Mouse (Mus musculus) hindbrain, postnatal 0 days (tissue): ENCODE measurements around the gene Chmp2a. TPM values are rescaled to one million over a fixed set of nuclear protein-coding genes. Genes with fewer than 3 reads are reported as not detected.

Source experiments
- ATAC-seq: fragments of 200-750 bp; cut with Nextera tagmentation; 2 replicates; pipeline ENCODE4 v1.8.0; 2017; ENCODE audit warnings: mild to moderate bottlenecking, moderate TSS enrichment, moderate library complexity
- DNase-seq: peaks from one replicate; pipeline ENCODE4 v3.0.0-alpha.2; 2015; ENCODE audit warnings: low spot score
- H3K27ac ChIP-seq: fragments of 300-500 bp; sonication (generic); 2 replicates; pipeline ENCODE4 v1.5.1; 2014; ENCODE audit warnings: mild to moderate bottlenecking
- H3K27me3 ChIP-seq: fragments of 300-500 bp; sonication (generic); 2 replicates; pipeline ENCODE4 v1.6.1; 2014; ENCODE audit warnings: low read length, mixed read lengths; ENCODE audit not compliant: insufficient read depth
- H3K36me3 ChIP-seq: fragments of 300-500 bp; sonication (generic); 2 replicates; pipeline ENCODE4 v1.6.1; 2014; ENCODE audit warnings: low read length, mixed read lengths; ENCODE audit not compliant: insufficient read depth
- H3K4me1 ChIP-seq: fragments of 300-500 bp; sonication (generic); 2 replicates; pipeline ENCODE4 v1.6.1; 2014; ENCODE audit warnings: antibody characterized with exemption, low read length, mixed read lengths; ENCODE audit not compliant: insufficient read depth
- H3K4me2 ChIP-seq: fragments of 300-500 bp; sonication (generic); 2 replicates; pipeline ENCODE4 v1.6.1; 2014; ENCODE audit warnings: low read depth, mild to moderate bottlenecking, low read length, moderate library complexity, mixed read lengths
- H3K4me3 ChIP-seq: fragments of 300-500 bp; sonication (generic); 2 replicates; pipeline ENCODE4 v1.5.1; 2014; ENCODE audit warnings: low read length
- H3K9ac ChIP-seq: fragments of 300-500 bp; sonication (generic); replicated peaks from 2 replicates; pipeline ENCODE4 v1.6.1; 2014; ENCODE audit warnings: mild to moderate bottlenecking, low read length, moderate library complexity, mixed read lengths
- H3K9me3 ChIP-seq: fragments of 300-500 bp; sonication (generic); 2 replicates; pipeline ENCODE4 v1.6.1; 2016; ENCODE audit warnings: low read length, mixed read lengths
- CTCF ChIP-seq: IDR thresholded peaks from 2 replicates; pipeline ENCODE4 v1.5.1; 2016; ENCODE audit warnings: antibody characterized with exemption, control low read depth, low read depth
- WGBS: fragments of 180-500 bp; shearing (Covaris S2); extraction: QIAGEN DNeasy Blood & Tissue Kit; methylation state at CpG from one replicate; pipeline ENCODE4 v1.1.7; 2014; 5-methylcytosine and 5-hydroxymethylcytosine counted together
- polyA plus RNA-seq: library from polyadenylated mRNA; unstranded; fragments of >200 nt; fragmentation: Nextera tagmentation; extraction: Ambion mirVana; gene quantifications from 2 replicates; pipeline ENCODE4 v1.2.1, GENCODE M21; 2015
- total RNA-seq: library from RNA; depleted of rRNA; stranded (reverse); fragments of >200 nt; gene quantifications from 2 replicates; pipeline ENCODE4 v1.2.3, GENCODE M21; 2014

Chmp2a gene
- total and polyA plus RNA-seq, 2 experiments from 2014 or later: 68.0 to 188 TPM

DNA sequence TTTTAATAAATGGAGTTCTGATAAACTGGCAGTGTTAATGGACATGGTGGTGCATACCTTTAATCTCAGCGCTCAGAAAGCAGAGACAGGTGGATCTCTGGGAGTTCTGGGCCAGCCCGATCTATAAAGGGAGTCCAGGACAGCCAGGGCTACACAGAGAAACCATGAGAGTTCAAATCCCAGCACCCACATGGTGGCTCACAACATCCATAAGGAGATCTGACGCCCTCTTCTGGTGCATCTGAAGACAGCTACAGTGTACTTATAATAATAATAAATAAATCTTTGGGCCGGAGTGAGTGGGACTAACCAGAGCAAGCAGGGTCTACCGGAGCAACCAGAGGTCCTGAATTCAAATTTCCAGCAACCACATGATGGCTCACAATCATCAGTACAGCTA lies 31.2 kb downstream of the Chmp2a start:
- TF ChIP-seq CTCF: no peak
- no peak overlapping the region for H3K27ac ChIP-seq
- no peaks in the 10 kb centered on the region for H3K27me3 ChIP-seq
- no peak for DNase-seq
- H3K9me3 ChIP-seq: no peaks in the 10 kb centered on the region
- H3K4me3 ChIP-seq: no peak overlapping the region
- H3K4me2 ChIP-seq: no peak overlapping the region
- no peak for ATAC-seq
- peaks cover 2% of the 10 kb centered on the region; the same call in 1 of the 2 replicates for H3K4me1 ChIP-seq
- no peak overlapping the region for H3K9ac ChIP-seq
- WGBS: 73% methylated on average over 5 of the region's 5 CpGs
- H3K36me3 ChIP-seq: peaks cover 15% of the 10 kb centered on the region

DNA sequence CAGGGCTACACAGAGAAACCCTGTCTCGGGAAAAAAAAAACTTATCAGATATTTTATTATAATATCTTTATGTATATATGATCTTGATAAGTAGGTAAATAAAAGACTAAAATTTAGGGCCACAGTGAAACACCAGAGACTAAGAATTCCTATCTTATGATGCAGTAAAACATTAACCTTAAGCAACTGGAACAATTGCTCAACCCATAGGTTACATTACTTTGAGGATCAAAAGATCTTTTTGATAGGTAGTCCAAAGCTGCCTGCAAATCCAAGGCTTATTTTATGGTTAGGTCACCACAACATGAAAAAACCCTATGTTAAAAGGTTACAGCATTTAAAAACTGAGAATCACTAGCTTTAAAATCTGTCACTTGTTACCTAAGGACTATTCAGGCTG lies 33.0 kb downstream of the Chmp2a start:
- Histone ChIP-seq H3K27ac (no peak overlapping the region), H3K4me1 (no peaks in the 10 kb centered on the region), H3K9me3 (no peaks in the 10 kb centered on the region), H3K27me3 (no peaks in the 10 kb centered on the region), H3K4me3 (no peak overlapping the region), H3K36me3 (peaks cover 8% of the 10 kb centered on the region; the same call in 1 of the 2 replicates), H3K4me2 (no peak overlapping the region), H3K9ac (no peak overlapping the region)
- DNase-seq (no peak), ATAC-seq (no peak)
- TF ChIP-seq CTCF: no peak
- 61% methylated on average over 1 of the region's 1 CpGs for WGBS

DNA sequence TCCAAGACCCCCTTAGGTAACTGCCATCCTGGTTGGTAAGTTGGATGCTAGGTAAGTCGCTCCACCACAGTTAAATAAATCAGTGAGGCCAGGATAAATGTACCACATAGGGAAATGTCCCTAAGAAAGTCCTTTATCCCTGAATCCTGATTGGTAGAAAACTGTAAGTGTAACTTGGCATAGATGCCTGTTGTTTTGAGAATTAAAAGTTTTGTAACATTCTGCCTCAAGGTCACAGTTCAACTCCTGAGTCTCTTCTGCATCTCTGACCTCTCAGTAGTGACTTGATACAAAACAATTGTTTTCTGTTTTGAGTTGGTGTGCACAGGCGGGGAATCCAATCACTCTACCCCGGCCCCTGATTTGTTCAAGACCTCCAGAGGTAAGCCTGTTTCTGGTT lies 35.8 kb downstream of the Chmp2a start, which contains the start of gene Trim28:
Trim28 (plus strand) TSS at position 264 of the 400 bp plus-strand sequence.
- no peak within 1 kb of the TSS for H3K4me2 ChIP-seq
- TF ChIP-seq CTCF: no peak
- no peak within 1 kb of the TSS for H3K4me3 ChIP-seq
- H3K36me3 ChIP-seq: no peaks in the 10 kb centered on the region
- ATAC-seq (no peak), DNase-seq (no peak)
- no peaks in the 10 kb centered on the region for H3K27me3 ChIP-seq
- no peaks in the 10 kb centered on the region for H3K4me1 ChIP-seq
- H3K9me3 ChIP-seq: no peaks in the 10 kb centered on the region
- no peak within 1 kb of the TSS for H3K27ac ChIP-seq
- WGBS: 85% methylated on average over 3 of the region's 3 CpGs
- no peak within 1 kb of the TSS for H3K9ac ChIP-seq

DNA sequence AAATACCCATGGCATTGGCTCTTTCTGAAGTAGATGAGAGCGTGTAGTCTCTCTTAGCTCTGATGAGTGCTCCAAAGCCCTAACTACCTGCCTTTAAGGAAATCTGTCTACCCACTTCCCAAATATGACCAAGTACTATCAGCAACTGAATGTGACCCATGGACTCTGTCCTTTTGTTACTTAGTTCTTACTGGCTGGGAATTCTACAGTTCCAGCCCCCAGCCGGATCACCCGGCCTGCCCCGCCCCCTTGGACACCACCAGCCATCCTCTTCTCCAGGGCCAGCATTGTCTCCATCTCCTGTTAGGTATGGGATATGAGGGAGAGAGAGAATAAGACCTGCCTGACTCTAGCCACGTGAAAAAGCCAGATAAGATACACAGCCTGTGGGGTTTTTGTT lies 36.6 kb downstream of the Chmp2a start, which contains the start of gene Slc27a5:
Slc27a5 (minus strand) TSS at position 140 of the 400 bp plus-strand sequence.
- no peaks in the 10 kb centered on the region for H3K9me3 ChIP-seq
- H3K27ac ChIP-seq: no peak within 1 kb of the TSS
- no peak within 1 kb of the TSS for H3K9ac ChIP-seq
- H3K4me2 ChIP-seq: no peak within 1 kb of the TSS
- no peaks in the 10 kb centered on the region for H3K27me3 ChIP-seq
- no peak within 1 kb of the TSS for H3K4me3 ChIP-seq
- 88% methylated on average over 5 of the region's 5 CpGs for WGBS
- no peaks in the 10 kb centered on the region for H3K36me3 ChIP-seq
- ATAC-seq (no peak), DNase-seq (no peak)
- TF ChIP-seq CTCF: no peak
- no peaks in the 10 kb centered on the region for H3K4me1 ChIP-seq

DNA sequence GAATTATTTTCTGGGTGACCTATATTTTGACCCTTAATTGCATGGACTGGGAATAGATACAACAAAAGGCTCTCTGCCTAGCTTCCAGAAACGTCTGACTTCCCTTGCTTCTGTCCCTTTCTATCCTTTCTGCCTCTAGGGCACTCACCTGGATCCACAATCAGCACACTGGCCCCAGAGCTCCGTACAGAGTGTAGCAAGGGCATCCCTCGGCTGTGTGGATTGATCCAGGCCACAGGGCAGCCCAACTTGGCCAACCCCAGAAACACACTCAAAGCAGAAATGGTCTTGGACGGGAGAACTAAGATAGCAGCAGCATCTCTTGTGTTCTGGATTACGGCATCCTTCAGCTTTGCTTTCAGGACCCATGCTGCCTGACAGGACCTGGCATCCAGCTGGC lies 37.4 kb downstream of the Chmp2a start:
- H3K4me2 ChIP-seq: no peak overlapping the region
- ATAC-seq (no peak), DNase-seq (no peak)
- H3K27me3 ChIP-seq: no peaks in the 10 kb centered on the region
- no peaks in the 10 kb centered on the region for H3K36me3 ChIP-seq
- no peak for TF ChIP-seq CTCF
- no peak overlapping the region for H3K9ac ChIP-seq
- no peak overlapping the region for H3K4me3 ChIP-seq
- no peaks in the 10 kb centered on the region for H3K9me3 ChIP-seq
- 68% methylated on average over 5 of the region's 5 CpGs for WGBS
- no peak overlapping the region for H3K27ac ChIP-seq
- no peaks in the 10 kb centered on the region for H3K4me1 ChIP-seq

DNA sequence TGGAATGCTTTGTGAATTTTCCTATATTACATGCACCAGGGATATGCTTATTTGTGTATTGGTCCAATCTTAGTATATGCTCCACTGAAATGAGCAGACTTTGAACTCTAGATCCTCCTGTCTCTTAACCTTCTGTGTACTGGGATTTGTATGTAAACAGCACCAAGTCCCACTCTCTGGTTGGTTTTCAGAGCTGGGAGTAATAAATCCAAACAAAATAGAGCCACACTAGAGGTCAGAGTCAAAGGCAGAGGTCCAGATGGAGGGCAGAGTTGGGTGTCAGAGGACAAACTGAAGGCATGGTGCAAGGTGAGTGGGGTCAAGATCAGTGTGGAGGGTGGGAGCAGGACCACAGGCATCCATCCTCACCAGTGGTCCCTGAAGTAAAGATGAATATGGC lies 38.7 kb downstream of the Chmp2a start:
- H3K4me1 ChIP-seq: no peaks in the 10 kb centered on the region
- no peaks in the 10 kb centered on the region for H3K27me3 ChIP-seq
- H3K4me3 ChIP-seq: no peak overlapping the region
- H3K9me3 ChIP-seq: no peaks in the 10 kb centered on the region
- H3K9ac ChIP-seq: no peak overlapping the region
- DNase-seq (no peak), ATAC-seq (no peak)
- no peaks in the 10 kb centered on the region for H3K36me3 ChIP-seq
- TF ChIP-seq CTCF: no peak
- no peak overlapping the region for H3K4me2 ChIP-seq
- no peak overlapping the region for H3K27ac ChIP-seq

DNA sequence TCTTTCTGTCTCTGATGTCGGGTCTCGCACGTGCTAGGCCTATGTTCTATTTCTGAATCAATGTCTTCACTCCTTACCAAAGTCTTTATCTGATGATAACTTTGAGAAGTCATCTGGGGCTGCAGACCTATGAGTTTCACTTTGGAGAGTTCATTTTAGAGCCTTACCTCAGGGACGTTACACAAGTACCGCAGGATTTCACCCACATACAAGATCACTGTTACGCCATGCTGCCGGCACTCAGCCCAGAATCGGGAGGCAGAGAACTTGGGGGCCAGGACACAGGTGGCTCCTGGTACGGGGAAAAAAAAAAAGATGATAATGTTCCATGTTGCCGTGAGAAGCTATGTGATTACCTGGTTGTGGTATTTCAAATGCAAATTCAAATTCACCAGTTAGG lies 41.5 kb downstream of the Chmp2a start:
- no peaks in the 10 kb centered on the region for H3K36me3 ChIP-seq
- WGBS: 90% methylated on average over 10 of the region's 10 CpGs
- DNase-seq (no peak), ATAC-seq (no peak)
- no peak overlapping the region for H3K4me3 ChIP-seq
- TF ChIP-seq CTCF: no peak
- H3K27me3 ChIP-seq: no peaks in the 10 kb centered on the region
- no peak overlapping the region for H3K4me2 ChIP-seq
- H3K9ac ChIP-seq: no peak overlapping the region
- no peaks in the 10 kb centered on the region for H3K4me1 ChIP-seq
- no peaks in the 10 kb centered on the region for H3K9me3 ChIP-seq
- H3K27ac ChIP-seq: no peak overlapping the region
